Mouse (Mus musculus) hindbrain, postnatal 0 days (tissue): ENCODE data around the gene Hsf2. TPM values are rescaled to one million over a fixed set of nuclear protein-coding genes. Genes with fewer than 3 reads are reported as not detected.

Experiments
- ATAC-seq: fragments of 200-750 bp; cut with Nextera tagmentation; 2 replicates; pipeline ENCODE4 v1.8.0; 2017; ENCODE audit warnings: mild to moderate bottlenecking, moderate TSS enrichment, moderate library complexity
- DNase-seq: peaks from one replicate; pipeline ENCODE4 v3.0.0-alpha.2; 2015; ENCODE audit warnings: low spot score
- H3K27ac ChIP-seq: fragments of 300-500 bp; sonication (generic); 2 replicates; pipeline ENCODE4 v1.5.1; 2014; ENCODE audit warnings: mild to moderate bottlenecking
- H3K27me3 ChIP-seq: fragments of 300-500 bp; sonication (generic); 2 replicates; pipeline ENCODE4 v1.6.1; 2014; ENCODE audit warnings: low read length, mixed read lengths; ENCODE audit not compliant: insufficient read depth
- H3K36me3 ChIP-seq: fragments of 300-500 bp; sonication (generic); 2 replicates; pipeline ENCODE4 v1.6.1; 2014; ENCODE audit warnings: low read length, mixed read lengths; ENCODE audit not compliant: insufficient read depth
- H3K4me1 ChIP-seq: fragments of 300-500 bp; sonication (generic); 2 replicates; pipeline ENCODE4 v1.6.1; 2014; ENCODE audit warnings: antibody characterized with exemption, low read length, mixed read lengths; ENCODE audit not compliant: insufficient read depth
- H3K4me2 ChIP-seq: fragments of 300-500 bp; sonication (generic); 2 replicates; pipeline ENCODE4 v1.6.1; 2014; ENCODE audit warnings: low read depth, mild to moderate bottlenecking, low read length, moderate library complexity, mixed read lengths
- H3K4me3 ChIP-seq: fragments of 300-500 bp; sonication (generic); 2 replicates; pipeline ENCODE4 v1.5.1; 2014; ENCODE audit warnings: low read length
- H3K9ac ChIP-seq: fragments of 300-500 bp; sonication (generic); replicated peaks from 2 replicates; pipeline ENCODE4 v1.6.1; 2014; ENCODE audit warnings: mild to moderate bottlenecking, low read length, moderate library complexity, mixed read lengths
- H3K9me3 ChIP-seq: fragments of 300-500 bp; sonication (generic); 2 replicates; pipeline ENCODE4 v1.6.1; 2016; ENCODE audit warnings: low read length, mixed read lengths
- CTCF ChIP-seq: IDR thresholded peaks from 2 replicates; pipeline ENCODE4 v1.5.1; 2016; ENCODE audit warnings: antibody characterized with exemption, control low read depth, low read depth
- WGBS: fragments of 180-500 bp; shearing (Covaris S2); extraction: QIAGEN DNeasy Blood & Tissue Kit; methylation state at CpG from one replicate; pipeline ENCODE4 v1.1.7; 2014; 5-methylcytosine and 5-hydroxymethylcytosine counted together
- polyA plus RNA-seq: library from polyadenylated mRNA; unstranded; fragments of >200 nt; fragmentation: Nextera tagmentation; extraction: Ambion mirVana; gene quantifications from 2 replicates; pipeline ENCODE4 v1.2.1, GENCODE M21; 2015
- total RNA-seq: library from RNA; depleted of rRNA; stranded (reverse); fragments of >200 nt; gene quantifications from 2 replicates; pipeline ENCODE4 v1.2.3, GENCODE M21; 2014

Hsf2 gene
- total and polyA plus RNA-seq, 2 experiments from 2014 or later: 37.8 to 47.8 TPM

DNA sequence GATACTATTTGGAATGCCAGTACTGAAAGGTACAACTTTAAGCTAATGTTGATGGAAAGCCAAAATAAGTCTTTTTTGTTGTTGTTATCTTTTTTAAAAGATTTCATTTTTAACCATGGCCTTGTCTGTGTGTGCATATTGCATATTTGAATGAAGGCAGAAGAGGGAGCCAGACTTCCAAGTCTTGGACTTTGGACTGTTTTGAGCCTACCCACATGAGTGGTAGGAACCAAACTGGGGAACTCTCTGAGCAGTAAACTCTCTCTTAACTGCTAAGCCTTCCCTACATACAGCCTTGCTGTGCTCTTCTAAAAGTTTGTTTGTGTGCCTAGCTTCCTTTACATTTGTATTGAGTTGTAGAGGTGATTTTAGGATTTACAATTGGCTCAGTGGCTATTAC is 2.4 kb downstream of the Hsf2 start:
- Histone ChIP-seq H3K27ac (no peak overlapping the region), H3K36me3 (no peaks in the 10 kb centered on the region), H3K9ac (no peak overlapping the region), H3K4me3 (peak overlapping the region; percentile 95), H3K4me2 (peak overlapping the region; percentile 64), H3K4me1 (peaks cover 7% of the 10 kb centered on the region), H3K27me3 (no peaks in the 10 kb centered on the region), H3K9me3 (no peaks in the 10 kb centered on the region)
- ATAC-seq (no peak), DNase-seq (no peak)
- TF ChIP-seq CTCF: peak; percentile 11; the same call in 1 of the 2 replicates

DNA sequence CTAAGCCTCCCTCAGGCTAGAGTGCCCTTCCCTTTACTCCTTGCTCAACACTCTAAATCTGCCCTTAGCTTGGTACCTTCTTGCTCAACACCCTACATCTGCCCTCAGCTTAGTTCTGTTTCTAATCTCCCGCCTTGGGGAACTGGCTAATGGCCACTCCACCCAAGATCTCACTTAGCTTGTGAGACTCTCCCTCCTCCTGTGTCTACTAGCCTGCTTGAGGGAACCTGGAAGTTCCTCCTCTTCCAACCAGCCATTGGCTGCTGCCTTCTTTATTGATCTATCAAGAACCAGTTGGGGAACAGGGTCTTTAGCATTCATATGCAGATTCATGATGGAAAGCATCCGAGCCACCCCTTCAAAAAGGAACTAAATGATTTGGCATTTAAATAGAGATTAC is 5.9 kb downstream of the Hsf2 start:
- no peak overlapping the region for H3K4me2 ChIP-seq
- no peaks in the 10 kb centered on the region for H3K27me3 ChIP-seq
- no peak for TF ChIP-seq CTCF
- no peak overlapping the region for H3K9ac ChIP-seq
- ATAC-seq: no peak
- no peak overlapping the region for H3K4me3 ChIP-seq
- DNase-seq: no peak
- H3K4me1 ChIP-seq: peaks cover 7% of the 10 kb centered on the region
- no peaks in the 10 kb centered on the region for H3K9me3 ChIP-seq
- H3K36me3 ChIP-seq: no peaks in the 10 kb centered on the region
- 70% methylated on average over 2 of the region's 2 CpGs for WGBS
- no peak overlapping the region for H3K27ac ChIP-seq

DNA sequence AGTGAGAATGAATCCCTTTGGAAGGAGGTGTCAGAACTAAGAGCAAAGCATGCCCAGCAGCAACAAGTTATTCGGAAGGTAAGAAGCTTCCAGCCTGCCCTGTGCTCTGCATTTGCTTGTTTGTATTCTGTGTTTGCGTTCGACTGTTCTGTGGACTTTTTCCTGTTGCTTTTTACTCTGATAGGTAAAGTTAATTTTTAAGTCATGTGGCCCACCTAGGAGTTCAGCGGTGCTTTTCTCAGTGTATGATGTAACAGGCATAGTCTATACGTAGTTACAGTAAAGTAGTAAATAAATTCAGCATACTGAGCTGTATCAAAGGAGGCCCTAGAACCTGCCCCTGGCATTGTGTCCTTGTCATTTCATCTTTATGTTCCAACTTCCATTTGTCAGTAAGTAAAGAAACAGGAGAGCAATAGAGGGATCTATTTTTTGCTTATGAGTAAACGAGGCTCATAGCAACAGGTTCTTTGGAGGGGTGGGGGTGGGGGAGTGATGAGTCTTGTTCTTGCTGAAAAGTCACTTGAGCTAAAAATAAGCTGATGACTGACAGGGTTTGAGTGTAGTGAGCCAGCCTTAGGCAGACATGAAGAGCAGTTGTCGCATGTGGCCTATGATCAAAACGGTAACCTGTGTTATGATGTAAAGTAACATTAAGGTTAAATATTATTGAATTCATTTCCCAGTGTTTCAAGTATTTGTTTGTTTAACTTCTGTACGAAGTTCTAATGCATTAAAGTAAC is 13.4 kb downstream of the Hsf2 start:
- Histone ChIP-seq H3K4me2 (no peak overlapping the region), H3K27me3 (no peaks in the 10 kb centered on the region), H3K4me3 (no peak overlapping the region), H3K4me1 (no peaks in the 10 kb centered on the region), H3K36me3 (peaks cover 8% of the 10 kb centered on the region; the same call in 1 of the 2 replicates), H3K27ac (no peak overlapping the region), H3K9me3 (no peaks in the 10 kb centered on the region), H3K9ac (no peak overlapping the region)
- DNase-seq: no peak
- WGBS: 84% methylated on average over 9 of the region's 9 CpGs
- ATAC-seq: no peak
- TF ChIP-seq CTCF: no peak

DNA sequence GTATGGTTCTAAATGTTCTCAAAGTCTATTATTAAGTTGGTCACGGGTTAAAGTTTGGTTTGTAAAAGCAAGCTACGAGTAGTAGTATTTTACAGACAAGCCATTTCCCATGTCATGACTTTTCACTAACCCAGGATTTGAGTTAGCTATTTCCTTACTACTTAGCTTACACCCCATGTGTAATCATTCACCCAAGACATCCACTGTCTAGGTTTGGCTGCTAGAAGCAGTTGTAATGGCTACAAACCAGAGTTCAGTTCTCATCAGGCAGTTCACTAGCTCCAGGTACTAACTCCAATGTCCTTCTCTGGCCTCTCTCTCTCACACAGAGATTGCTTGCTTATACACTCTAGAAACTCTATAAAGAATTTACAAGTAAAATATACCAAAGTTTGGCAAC is 28.4 kb downstream of the Hsf2 start:
- DNase-seq (no peak), ATAC-seq (no peak)
- no peaks in the 10 kb centered on the region for H3K9me3 ChIP-seq
- no peak overlapping the region for H3K27ac ChIP-seq
- no peaks in the 10 kb centered on the region for H3K4me1 ChIP-seq
- no peak overlapping the region for H3K4me3 ChIP-seq
- H3K27me3 ChIP-seq: no peaks in the 10 kb centered on the region
- H3K9ac ChIP-seq: no peak overlapping the region
- no peak overlapping the region for H3K4me2 ChIP-seq
- 100% methylated on average over 2 of the region's 2 CpGs for WGBS
- no peak for TF ChIP-seq CTCF
- H3K36me3 ChIP-seq: peaks cover 44% of the 10 kb centered on the region

DNA sequence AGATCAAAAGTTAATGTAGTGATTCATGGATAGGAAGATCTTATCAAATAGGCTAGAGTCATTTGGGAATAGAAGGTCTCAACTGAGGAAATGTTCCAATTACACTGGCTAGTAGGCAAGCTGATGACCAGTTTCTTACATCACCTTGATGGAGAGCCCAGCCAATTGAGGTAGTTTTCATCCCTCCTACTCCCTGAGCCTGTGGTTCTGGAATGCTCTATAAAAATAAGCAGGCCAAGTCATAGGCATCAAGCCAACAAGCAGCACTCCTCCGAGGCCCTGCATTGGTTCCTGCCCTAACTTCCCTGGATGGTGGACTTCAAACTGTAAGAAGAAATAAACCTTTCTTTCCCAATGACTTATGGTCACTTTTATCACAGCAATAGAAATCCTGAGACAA is 29.1 kb downstream of the Hsf2 start:
- no peak overlapping the region for H3K4me3 ChIP-seq
- 73% methylated on average over 1 of the region's 1 CpGs for WGBS
- no peak overlapping the region for H3K27ac ChIP-seq
- H3K27me3 ChIP-seq: no peaks in the 10 kb centered on the region
- no peak overlapping the region for H3K9ac ChIP-seq
- no peaks in the 10 kb centered on the region for H3K9me3 ChIP-seq
- peaks cover 47% of the 10 kb centered on the region for H3K36me3 ChIP-seq
- no peak for DNase-seq
- no peaks in the 10 kb centered on the region for H3K4me1 ChIP-seq
- no peak overlapping the region for H3K4me2 ChIP-seq
- ATAC-seq: 0 out of 2 replicates have a peak, but pooled peaks have one; percentile 35
- TF ChIP-seq CTCF: no peak

DNA sequence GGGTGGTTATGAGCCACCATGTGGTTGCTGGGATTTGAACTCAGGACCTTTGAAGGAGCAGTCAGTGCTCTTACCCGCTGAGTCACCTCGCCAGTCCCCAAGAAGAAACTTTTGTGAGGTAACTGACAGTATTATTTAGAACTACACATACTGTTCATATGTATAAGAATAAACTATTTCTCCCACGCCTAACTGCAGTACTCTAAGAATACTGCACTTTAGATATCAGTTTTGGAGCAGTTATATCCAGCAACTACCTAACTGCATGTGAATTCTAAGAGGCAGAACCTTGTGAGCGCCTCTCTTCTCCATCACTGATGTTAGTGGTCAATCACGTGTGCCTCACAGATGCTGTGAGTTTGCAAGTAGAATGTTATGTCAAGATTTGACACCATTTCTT is 40.3 kb downstream of the Hsf2 start:
- Histone ChIP-seq H3K4me1 (peaks cover 20% of the 10 kb centered on the region), H3K4me3 (no peak overlapping the region)
- 95% methylated on average over 5 of the region's 5 CpGs for WGBS

DNA sequence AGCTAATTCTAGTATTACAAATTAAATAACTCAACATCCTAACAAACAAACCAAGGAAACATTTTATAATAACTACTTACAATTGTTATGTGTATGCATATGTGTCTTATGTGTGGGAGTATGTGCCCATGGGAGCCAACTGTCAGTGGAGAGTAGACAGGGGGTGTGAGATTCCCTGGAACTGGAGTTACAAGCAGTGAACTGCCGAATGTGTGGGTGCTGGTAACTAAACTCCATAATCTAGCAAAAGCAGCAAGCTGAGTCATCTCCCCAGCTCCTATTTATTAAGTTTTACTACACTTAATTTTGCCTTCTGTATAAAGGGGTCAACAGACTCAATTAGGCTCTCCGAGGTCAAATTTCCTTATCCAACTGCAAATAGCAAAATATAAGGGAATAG is 44.9 kb downstream of the Hsf2 start:
- 58% methylated on average over 2 of the region's 2 CpGs for WGBS

More for the DNA sequence above, 40.3 kb downstream of the Hsf2 start:
- no peaks in the 10 kb centered on the region for H3K27me3 ChIP-seq
- no peak overlapping the region for H3K4me2 ChIP-seq
- no peak overlapping the region for H3K9ac ChIP-seq
- no peak for ATAC-seq
- peaks cover 3% of the 10 kb centered on the region; the same call in 1 of the 2 replicates for H3K9me3 ChIP-seq
- DNase-seq: no peak
- no peak overlapping the region for H3K27ac ChIP-seq
- TF ChIP-seq CTCF: no peak
- peaks cover 16% of the 10 kb centered on the region for H3K36me3 ChIP-seq

More for the DNA sequence above, 44.9 kb downstream of the Hsf2 start:
- H3K4me3 ChIP-seq: peak overlapping the region; percentile 98
- no peak for TF ChIP-seq CTCF
- DNase-seq (no peak), ATAC-seq (no peak)
- H3K36me3 ChIP-seq: no peaks in the 10 kb centered on the region
- H3K27me3 ChIP-seq: no peaks in the 10 kb centered on the region
- H3K4me2 ChIP-seq: peak overlapping the region; percentile 84
- no peak overlapping the region for H3K27ac ChIP-seq
- H3K4me1 ChIP-seq: peaks cover 20% of the 10 kb centered on the region
- peak overlapping the region; percentile 94 for H3K9ac ChIP-seq
- no peaks in the 10 kb centered on the region for H3K9me3 ChIP-seq
